Mouse (Mus musculus) forebrain, postnatal 0 days (tissue): ENCODE measurements around the gene Fstl5. TPM values are rescaled to one million over a fixed set of nuclear protein-coding genes. Genes with fewer than 3 reads are reported as not detected.
"Not testable (repeated sequence)": the region's sequence is repeated elsewhere in the genome, so short reads cannot be mapped to it uniquely, and the experiment has no call there.

Experiments used
- ATAC-seq: fragments of 200-750 bp; cut with Nextera tagmentation; 2 replicates; pipeline ENCODE4 v1.8.0; 2017; ENCODE audit warnings: mild to moderate bottlenecking, moderate library complexity
- DNase-seq: peaks from one replicate; pipeline ENCODE4 v3.0.0-alpha.2; 2015
- H3K27ac ChIP-seq: fragments of 300-500 bp; sonication (generic); 2 replicates; pipeline ENCODE4 v1.5.1; 2014; ENCODE audit warnings: low read depth, mild to moderate bottlenecking, antibody characterized with exemption, low read length, moderate library complexity, mixed read lengths
- H3K27me3 ChIP-seq: fragments of 300-500 bp; sonication (generic); 2 replicates; pipeline ENCODE4 v1.6.1; 2014; ENCODE audit warnings: mild to moderate bottlenecking, low read length, mixed read lengths; ENCODE audit not compliant: insufficient read depth
- H3K36me3 ChIP-seq: fragments of 300-500 bp; sonication (generic); 2 replicates; pipeline ENCODE4 v1.6.1; 2014; ENCODE audit warnings: mild to moderate bottlenecking, moderate library complexity; ENCODE audit not compliant: insufficient read depth
- H3K4me1 ChIP-seq: fragments of 300-500 bp; sonication (generic); 2 replicates; pipeline ENCODE4 v1.6.1; 2014; ENCODE audit warnings: antibody characterized with exemption; ENCODE audit not compliant: insufficient read depth
- H3K4me2 ChIP-seq: fragments of 300-500 bp; sonication (generic); 2 replicates; pipeline ENCODE4 v1.6.1; 2014; ENCODE audit warnings: low read depth, mild to moderate bottlenecking, moderate library complexity
- H3K4me3 ChIP-seq: fragments of 300-500 bp; sonication (generic); 2 replicates; pipeline ENCODE4 v1.5.1; 2014; ENCODE audit warnings: low read depth, low read length, mixed read lengths
- H3K9ac ChIP-seq: fragments of 300-500 bp; sonication (generic); 2 replicates; pipeline ENCODE4 v1.6.1; 2014; ENCODE audit warnings: mild to moderate bottlenecking
- H3K9me3 ChIP-seq: fragments of 300-500 bp; sonication (generic); 2 replicates; pipeline ENCODE4 v1.6.1; 2016; ENCODE audit warnings: low read length
- CTCF ChIP-seq: sonication (generic); IDR thresholded peaks from 2 replicates; pipeline ENCODE4 v1.5.1; 2016; ENCODE audit warnings: antibody characterized with exemption, control low read depth, low read depth
- WGBS: fragments of 180-500 bp; shearing (Covaris S2); extraction: QIAGEN DNeasy Blood & Tissue Kit; methylation state at CpG from one replicate; pipeline ENCODE4 v1.1.7; 2014; 5-methylcytosine and 5-hydroxymethylcytosine counted together
- polyA plus RNA-seq: library from polyadenylated mRNA; unstranded; fragments of >200 nt; fragmentation: Nextera tagmentation; extraction: Ambion mirVana; gene quantifications from 2 replicates; pipeline ENCODE4 v1.2.1, GENCODE M21; 2015
- total RNA-seq: library from RNA; depleted of rRNA; stranded (reverse); fragments of >200 nt; gene quantifications from 2 replicates; pipeline ENCODE4 v1.2.3, GENCODE M21; 2014

Gene Fstl5
- total and polyA plus RNA-seq, 2 experiments from 2014 or later, result 34.1 to 58.5 TPM

- no peak for TF ChIP-seq CTCF
- ATAC-seq, result no peak
- H3K9ac ChIP-seq, result no peak overlapping the region
- H3K27ac ChIP-seq, result no peak overlapping the region
- no peaks in the 10 kb centered on the region for H3K4me1 ChIP-seq
- H3K4me3 ChIP-seq, result no peak overlapping the region
- no peak for DNase-seq
- WGBS, result 24% methylated on average over 1 of the region's 1 CpGs
- H3K4me2 ChIP-seq, result no peak overlapping the region
- H3K9me3 ChIP-seq, result no peaks in the 10 kb centered on the region
- H3K36me3 ChIP-seq, result no peaks in the 10 kb centered on the region
- no peaks in the 10 kb centered on the region for H3K27me3 ChIP-seq
These were observed 394.1 kb downstream of the Fstl5 start for GRCm38 (mm10) chr3:76468147-76468546.

GRCm38 (mm10) chr3:76507891-76508290 lies 433.8 kb downstream of the Fstl5 start:
- H3K9me3 ChIP-seq, H3K9ac ChIP-seq, H3K4me2 ChIP-seq, H3K27ac ChIP-seq, H3K4me3 ChIP-seq, H3K27me3 ChIP-seq, DNase-seq, H3K36me3 ChIP-seq, H3K4me1 ChIP-seq, ATAC-seq: not testable (repeated sequence)
- 79% methylated on average over 3 of the region's 3 CpGs for WGBS

GRCm38 (mm10) chr3:76508811-76509210 lies 434.7 kb downstream of the Fstl5 start:
- DNase-seq (no peak), ATAC-seq (no peak)
- Histone ChIP-seq H3K36me3 (no peaks in the 10 kb centered on the region), H3K27ac (no peak overlapping the region), H3K4me2 (no peak overlapping the region), H3K9me3 (no peaks in the 10 kb centered on the region), H3K4me1 (no peaks in the 10 kb centered on the region), H3K9ac (no peak overlapping the region), H3K4me3 (no peak overlapping the region), H3K27me3 (no peaks in the 10 kb centered on the region)
- TF ChIP-seq CTCF, result no peak
- WGBS, result 94% methylated on average over 14 of the region's 14 CpGs

- Histone ChIP-seq H3K9ac (no peak overlapping the region), H3K4me1 (no peaks in the 10 kb centered on the region), H3K9me3 (no peaks in the 10 kb centered on the region), H3K4me3 (no peak overlapping the region), H3K4me2 (no peak overlapping the region), H3K27ac (no peak overlapping the region), H3K27me3 (no peaks in the 10 kb centered on the region), H3K36me3 (no peaks in the 10 kb centered on the region)
- ATAC-seq, result no peak
- TF ChIP-seq CTCF, result no peak
- DNase-seq, result peak; percentile 3
These were observed 493.3 kb downstream of the Fstl5 start for GRCm38 (mm10) chr3:76567346-76567745.

- ATAC-seq (no peak), DNase-seq (no peak)
- Histone ChIP-seq H3K9me3 (no peaks in the 10 kb centered on the region), H3K27me3 (no peaks in the 10 kb centered on the region), H3K4me3 (no peak overlapping the region), H3K9ac (no peak overlapping the region), H3K4me1 (no peaks in the 10 kb centered on the region), H3K36me3 (no peaks in the 10 kb centered on the region), H3K27ac (no peak overlapping the region), H3K4me2 (no peak overlapping the region)
- TF ChIP-seq CTCF, result no peak
- WGBS, result 48% methylated on average over 3 of the region's 3 CpGs
These were observed 498.4 kb downstream of the Fstl5 start for GRCm38 (mm10) chr3:76572478-76572877.

GRCm38 (mm10) chr3:76572920-76573541 lies 499.0 kb downstream of the Fstl5 start:
- DNase-seq, result no peak
- no peak overlapping the region for H3K27ac ChIP-seq
- no peak overlapping the region for H3K9ac ChIP-seq
- 43% methylated on average over 3 of the region's 3 CpGs for WGBS
- H3K4me1 ChIP-seq, result no peaks in the 10 kb centered on the region
- H3K4me2 ChIP-seq, result no peak overlapping the region
- H3K4me3 ChIP-seq, result no peak overlapping the region
- no peak for ATAC-seq
- no peaks in the 10 kb centered on the region for H3K27me3 ChIP-seq
- no peaks in the 10 kb centered on the region for H3K9me3 ChIP-seq
- TF ChIP-seq CTCF, result no peak
- H3K36me3 ChIP-seq, result no peaks in the 10 kb centered on the region

GRCm38 (mm10) chr3:76593148-76593547 lies 519.1 kb downstream of the Fstl5 start:
- no peak overlapping the region for H3K4me2 ChIP-seq
- DNase-seq (no peak), ATAC-seq (no peak)
- H3K4me1 ChIP-seq, result no peaks in the 10 kb centered on the region
- no peaks in the 10 kb centered on the region for H3K27me3 ChIP-seq
- no peaks in the 10 kb centered on the region for H3K9me3 ChIP-seq
- no peaks in the 10 kb centered on the region for H3K36me3 ChIP-seq
- H3K27ac ChIP-seq, result no peak overlapping the region
- 31% methylated on average over 4 of the region's 4 CpGs for WGBS
- no peak for TF ChIP-seq CTCF
- no peak overlapping the region for H3K9ac ChIP-seq
- H3K4me3 ChIP-seq, result no peak overlapping the region
